Mouse (Mus musculus) heart, adult 9 months (tissue): Measurements from ENCODE around the gene Prdm1.

Source experiments
- DNase-seq, 2 experiments: peaks; one replicate each; pipeline ENCODE4 v3.0.0; 2022; ENCODE audit warnings: low spot score in 2 of 2

Prdm1 gene

GRCm38 (mm10) chr10:44492815-44493525 lies 35.3 kb downstream of the Prdm1 start:
- no peak for DNase-seq

- no peak for DNase-seq
Observed at GRCm38 (mm10) chr10:44490899-44491422, 37.3 kb downstream of the Prdm1 start.

GRCm38 (mm10) chr10:44487132-44487531 lies 41.2 kb downstream of the Prdm1 start:
- no peak for DNase-seq

- no peak for DNase-seq
Observed at GRCm38 (mm10) chr10:44484077-44484476, 44.2 kb downstream of the Prdm1 start.

- DNase-seq: no peak
Observed at GRCm38 (mm10) chr10:44483116-44483515, 45.2 kb downstream of the Prdm1 start.

DNA sequence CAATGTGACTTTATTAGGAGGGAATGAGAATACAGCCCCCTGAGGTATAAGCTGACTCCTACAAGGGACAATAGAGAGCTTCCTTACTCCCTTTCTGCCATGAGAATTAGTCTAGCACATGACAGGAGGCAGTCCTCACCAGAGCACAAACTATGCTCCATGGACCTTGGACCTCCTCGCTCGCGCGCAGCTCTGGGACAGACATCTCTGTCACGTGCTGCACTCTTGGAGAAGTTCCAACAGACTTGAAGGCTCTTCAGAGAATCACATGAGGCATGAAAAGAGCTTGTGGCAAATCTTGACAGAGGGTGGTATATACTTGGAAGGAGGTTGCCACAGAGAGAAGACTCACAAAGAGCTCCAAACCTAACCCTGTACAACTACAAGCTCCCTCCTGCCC lies 46.9 kb downstream of the Prdm1 start:
- no peak for DNase-seq

GRCm38 (mm10) chr10:44479286-44479685 lies 49.0 kb downstream of the Prdm1 start:
- DNase-seq: no peak

DNA sequence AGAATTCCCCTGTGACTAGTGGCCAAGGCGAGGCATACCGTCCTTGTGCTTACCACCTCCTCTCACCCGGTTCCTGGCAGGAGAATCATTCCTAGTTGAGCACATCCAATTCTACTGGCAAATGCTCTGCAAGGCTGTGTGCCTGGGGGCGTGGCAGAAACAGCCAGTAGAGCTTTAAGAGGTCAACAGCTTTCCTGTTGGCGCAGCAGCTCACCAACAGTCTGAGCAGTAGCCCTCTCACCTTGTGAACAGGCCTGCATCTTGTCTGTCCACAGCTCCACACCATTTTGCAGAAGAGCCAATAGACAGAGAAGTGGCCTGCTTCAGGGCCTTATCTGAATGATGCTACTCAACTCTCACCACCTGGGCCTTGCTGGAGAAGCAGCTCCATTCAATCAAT lies 50.2 kb downstream of the Prdm1 start:
- DNase-seq: no peak

GRCm38 (mm10) chr10:44477240-44477639 lies 51.1 kb downstream of the Prdm1 start:
- no peak for DNase-seq

- DNase-seq: no peak
Observed at GRCm38 (mm10) chr10:44476523-44476922, 51.8 kb downstream of the Prdm1 start.

GRCm38 (mm10) chr10:44475376-44475775 lies 52.9 kb downstream of the Prdm1 start:
- DNase-seq: no peak

DNA sequence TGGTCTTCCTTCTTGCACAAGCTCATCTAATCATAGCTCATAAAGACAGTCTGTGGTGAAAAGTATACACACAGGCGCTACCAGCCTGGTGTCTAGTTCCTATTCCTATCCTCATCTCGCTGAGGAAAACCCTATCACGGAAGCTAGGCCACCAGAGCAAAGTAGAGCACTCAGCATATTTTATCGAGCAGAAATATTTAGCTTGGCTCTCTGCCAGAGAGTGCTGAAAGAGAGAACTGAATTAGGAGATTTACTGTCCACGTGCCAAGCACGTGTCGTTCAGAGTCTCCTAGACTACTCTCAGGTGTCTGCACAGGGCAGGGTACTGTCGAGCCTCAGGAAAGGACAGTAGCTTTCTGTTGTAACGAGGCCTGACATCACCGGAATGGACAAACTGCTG lies 54.0 kb downstream of the Prdm1 start:
- peak; percentile 19 to 23 for DNase-seq

DNA sequence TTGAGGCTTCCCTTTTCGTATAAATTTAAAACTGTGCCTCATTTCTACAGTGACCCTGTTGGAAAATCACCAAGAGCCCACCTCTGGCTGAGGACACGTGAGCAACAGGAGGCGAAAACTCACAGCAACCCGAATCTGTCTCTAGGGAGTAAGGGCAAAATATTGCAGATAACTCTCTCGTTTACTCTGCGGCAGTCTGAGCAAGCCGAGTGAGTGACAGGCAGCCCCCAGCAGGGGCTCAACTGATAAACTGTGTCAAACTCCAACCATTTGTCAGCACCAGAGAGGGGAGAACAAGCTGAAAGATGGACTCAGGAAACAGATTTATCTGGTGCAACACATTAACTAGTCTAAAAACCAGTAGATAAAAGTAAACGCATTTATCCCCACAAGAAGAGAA lies 62.7 kb downstream of the Prdm1 start:
- no peak for DNase-seq

- DNase-seq: no peak
Observed at GRCm38 (mm10) chr10:44464563-44464962, 63.7 kb downstream of the Prdm1 start.

- no peak for DNase-seq
Observed at GRCm38 (mm10) chr10:44463856-44464255, 64.4 kb downstream of the Prdm1 start.

- DNase-seq: no peak
Observed at GRCm38 (mm10) chr10:44462351-44462750, 66.0 kb downstream of the Prdm1 start.

DNA sequence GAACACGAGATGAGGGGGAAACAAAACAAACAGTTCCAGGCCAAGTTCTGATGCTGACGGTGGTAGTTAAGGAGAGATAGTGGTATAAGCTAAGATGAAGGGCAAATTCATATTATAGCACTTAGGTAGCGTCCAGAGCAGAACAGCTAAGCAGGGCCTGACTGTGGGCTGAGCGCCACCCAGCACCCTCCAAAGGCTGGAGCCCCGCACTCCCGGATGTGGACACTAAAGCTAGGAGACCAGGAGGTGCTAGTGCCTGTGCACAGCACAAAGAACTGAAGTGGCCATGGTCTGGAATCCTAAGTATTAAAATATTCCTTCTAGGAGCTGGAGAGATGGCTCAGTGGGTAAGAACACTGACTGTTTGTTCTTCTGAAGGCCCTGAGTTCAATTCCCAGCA lies 67.2 kb downstream of the Prdm1 start:
- DNase-seq: no peak

GRCm38 (mm10) chr10:44460095-44460810 lies 68.0 kb downstream of the Prdm1 start:
- DNase-seq: peak; percentile 46 to 57

DNA sequence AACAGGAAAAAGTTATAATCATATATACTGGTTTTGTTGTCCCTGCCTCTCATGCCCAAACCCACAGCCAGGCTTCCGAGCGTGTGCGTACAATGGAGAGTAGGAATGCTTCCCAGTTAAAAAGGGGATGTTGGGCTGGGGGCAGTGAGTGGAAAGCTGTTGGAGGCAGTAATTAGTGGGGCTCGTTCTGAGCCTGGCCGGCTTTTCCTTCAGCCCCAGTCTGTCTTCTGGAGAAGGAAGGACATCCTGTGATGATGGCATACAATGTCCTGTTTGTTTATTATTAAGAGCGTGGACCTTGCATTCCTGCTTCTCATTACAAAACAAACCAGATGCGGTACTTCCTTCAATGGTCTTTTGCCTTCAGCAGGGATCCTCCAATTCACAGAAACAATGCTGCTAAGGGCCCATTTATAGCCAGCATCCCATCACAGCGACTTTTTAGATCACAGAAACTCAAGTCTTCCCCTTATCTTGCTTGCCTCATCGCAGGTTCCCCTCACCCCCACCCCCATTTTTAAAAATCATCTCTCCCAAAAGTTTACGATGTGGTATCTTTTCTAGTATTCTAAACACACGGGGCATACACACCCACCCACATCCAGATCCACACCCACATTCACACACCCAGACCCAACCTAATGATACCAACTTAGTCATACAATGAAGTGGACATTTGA lies 68.8 kb downstream of the Prdm1 start:
- DNase-seq: peak; percentile 6 to 34

DNA sequence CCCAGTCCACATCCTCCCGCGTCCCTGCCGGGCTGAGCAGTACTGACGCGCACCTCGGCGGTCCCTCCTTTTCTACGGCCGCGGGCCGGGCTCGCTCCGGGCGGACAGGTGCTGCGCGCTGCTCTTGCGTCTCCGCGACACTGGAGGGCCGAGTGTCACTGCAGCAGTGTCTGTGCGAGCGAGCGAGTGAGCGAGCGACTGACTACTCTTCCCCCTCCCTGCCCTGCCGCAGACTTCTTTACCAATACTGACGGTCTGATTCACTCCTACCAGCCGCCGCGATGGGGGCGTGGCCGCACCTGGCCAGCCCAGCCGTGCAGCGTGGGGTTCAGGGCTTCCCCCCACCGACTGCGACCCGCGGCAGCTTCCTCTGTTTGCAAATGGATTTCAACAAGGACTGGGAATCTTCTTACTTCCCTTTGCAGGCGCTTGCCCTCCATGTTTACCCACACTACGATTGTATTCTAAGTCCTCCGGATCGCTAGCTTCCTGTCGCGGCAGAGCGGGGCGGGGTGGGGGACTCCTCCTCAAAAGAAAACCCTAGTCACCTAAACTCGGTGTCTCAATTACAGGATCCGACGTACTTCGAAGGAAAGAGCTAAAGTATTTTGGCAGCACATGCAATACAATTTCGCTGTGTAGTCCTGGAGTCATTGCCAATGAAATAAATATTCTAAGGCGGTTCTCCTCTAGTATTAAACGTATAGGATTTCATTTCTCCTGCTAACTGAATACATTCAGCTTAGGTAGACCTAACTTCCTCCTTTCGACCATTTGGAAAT lies 69.6 kb downstream of the Prdm1 start:
- peak; percentile 43 to 49 for DNase-seq

- peak in 1 of 2 experiments; percentile 9 for DNase-seq
Observed at GRCm38 (mm10) chr10:44457791-44458533, 70.3 kb downstream of the Prdm1 start.
